Mouse (Mus musculus): ENCODE measurements around the gene H2-DMb2.

- TF ChIP-seq CTCF (IDR thresholded peaks at IDR 0.05; ENCODE audit: insufficient read depth, low read depth, low read length) (no peak), POLR2A (IDR thresholded peaks at IDR 0.05; ENCODE audit: insufficient read depth, low read depth, low read length) (no peak)
These were observed 42.4 kb downstream of the H2-DMb2 start for GRCm38 (mm10) chr17:34185526-34185925.

Data from olfactory bulb, adult 2 months (tissue).